Mouse (Mus musculus): ENCODE results near the gene AF067063. TPM values are rescaled to one million over a fixed set of nuclear protein-coding genes. Genes with fewer than 3 reads are reported as not detected.
"Not testable (repeated sequence)": the region's sequence is repeated elsewhere in the genome, so short reads cannot be mapped to it uniquely, and the experiment has no call there.

AF067063 gene
- total and polyA plus RNA-seq, 2 experiments: not detected

DNA sequence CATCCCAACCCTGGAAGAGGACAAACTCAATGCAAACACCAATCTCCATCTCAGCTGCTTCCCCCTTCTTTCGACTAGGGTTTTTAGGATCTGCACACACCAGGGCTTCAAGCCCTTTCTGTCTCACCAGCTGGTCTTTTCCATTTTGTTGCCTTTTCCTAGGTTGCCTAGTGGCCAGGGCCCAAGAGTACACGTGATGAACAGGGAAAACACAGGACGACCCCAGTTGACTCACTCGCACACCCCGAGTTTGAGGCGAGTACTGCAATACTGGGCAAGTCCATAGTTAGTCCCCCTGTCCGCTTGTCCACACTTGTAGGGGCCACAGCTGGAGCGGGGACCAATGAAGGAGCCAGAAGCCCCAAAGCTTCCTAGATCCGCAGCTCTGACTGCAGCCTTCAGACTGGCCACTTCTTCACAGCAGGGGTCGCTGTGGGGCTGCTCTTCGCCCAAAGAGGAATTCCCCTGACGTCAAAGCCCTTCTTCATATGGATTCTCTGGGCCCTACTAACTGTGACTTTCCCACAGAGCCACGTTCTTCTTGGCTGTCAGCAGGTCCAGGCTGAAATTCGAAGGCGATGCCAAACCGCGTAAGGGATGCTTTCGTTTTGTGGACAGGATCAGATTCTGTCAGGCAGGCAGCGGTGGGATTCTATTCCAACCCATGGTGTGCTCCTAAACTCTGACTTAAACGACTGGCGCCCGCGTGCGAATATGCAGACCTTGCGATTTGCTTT lies 5.5 kb upstream of the AF067063 start, which contains the start of gene D13Ertd608e:
Gene D13Ertd608e (plus strand): TSS at position 687 of the 737 bp plus-strand sequence.
- H3K4me3 ChIP-seq (ENCODE audit: insufficient read depth, low read depth, low read length); H3K9ac ChIP-seq (ENCODE audit: low read depth, low read length); H3K79me2 ChIP-seq (ENCODE audit: control insufficient read depth, insufficient read depth, low read length); H3K27me3 ChIP-seq (ENCODE audit: control insufficient read depth, insufficient read depth, low read length); H3K4me1 ChIP-seq (ENCODE audit: control insufficient read depth, insufficient read depth, low read length); DNase-seq (ENCODE audit: extremely low read depth, low read depth, low spot score); H3K27ac ChIP-seq (replicated peaks; ENCODE audit: insufficient read depth, low read depth, low read length); H3K36me3 ChIP-seq (ENCODE audit: control insufficient read depth, insufficient read depth, low read length): not testable (repeated sequence)
- WGBS: 13% methylated on average over 18 of the region's 25 CpGs
- peak; percentile 61 for TF ChIP-seq CTCF (IDR thresholded peaks at IDR 0.05; ENCODE audit: low read depth, low read length)

DNA sequence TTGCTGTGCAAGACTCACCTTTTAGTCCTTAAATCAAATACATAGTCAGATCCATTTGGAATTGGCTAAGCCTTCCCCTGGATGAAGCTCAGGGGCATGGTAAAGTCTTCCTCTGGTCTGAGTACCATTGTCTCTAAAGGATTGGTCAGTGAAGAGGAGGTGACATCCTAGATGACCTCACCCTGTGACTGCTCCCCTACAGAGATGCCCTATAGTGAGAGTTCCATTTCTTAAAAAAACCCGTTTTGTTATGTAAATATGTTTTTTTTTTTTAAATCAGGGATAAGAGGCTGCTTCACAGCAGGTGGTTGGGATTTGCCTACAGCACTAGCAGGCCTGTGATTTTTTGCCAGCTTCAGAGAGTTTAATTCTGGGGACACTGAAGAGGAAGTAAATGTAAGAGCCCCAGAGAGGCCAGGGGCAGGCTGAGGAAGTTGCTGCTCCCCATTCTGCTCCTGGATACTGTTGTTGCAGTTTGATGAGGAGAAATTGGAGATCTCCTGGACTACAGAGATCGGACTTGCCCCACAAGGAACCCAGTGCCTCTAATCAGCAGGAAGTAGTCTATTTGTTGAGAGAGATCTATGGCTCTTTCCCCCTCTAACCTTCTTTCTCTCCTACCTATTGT lies 12.3 kb downstream of the AF067063 start:
- Histone ChIP-seq H3K36me3 (ENCODE audit: control insufficient read depth, insufficient read depth, low read length) (no peaks in the 10 kb centered on the region), H3K27ac (replicated peaks; ENCODE audit: insufficient read depth, low read depth, low read length) (no peak overlapping the region), H3K79me2 (ENCODE audit: control insufficient read depth, insufficient read depth, low read length) (no peaks in the 10 kb centered on the region), H3K9ac (ENCODE audit: low read depth, low read length) (no peak overlapping the region), H3K4me1 (ENCODE audit: control insufficient read depth, insufficient read depth, low read length) (no peaks in the 10 kb centered on the region), H3K4me3 (ENCODE audit: insufficient read depth, low read depth, low read length) (no peak overlapping the region), H3K27me3 (ENCODE audit: control insufficient read depth, insufficient read depth, low read length) (no peaks in the 10 kb centered on the region)
- no peak for DNase-seq (ENCODE audit: extremely low read depth, low read depth, low spot score)
- 34% methylated on average over 2 of the region's 2 CpGs for WGBS
- TF ChIP-seq CTCF (IDR thresholded peaks at IDR 0.05; ENCODE audit: low read depth, low read length) (no peak), POLR2A (IDR thresholded peaks at IDR 0.05; ENCODE audit: extremely low read depth, insufficient read depth, low read length) (no peak)

DNA sequence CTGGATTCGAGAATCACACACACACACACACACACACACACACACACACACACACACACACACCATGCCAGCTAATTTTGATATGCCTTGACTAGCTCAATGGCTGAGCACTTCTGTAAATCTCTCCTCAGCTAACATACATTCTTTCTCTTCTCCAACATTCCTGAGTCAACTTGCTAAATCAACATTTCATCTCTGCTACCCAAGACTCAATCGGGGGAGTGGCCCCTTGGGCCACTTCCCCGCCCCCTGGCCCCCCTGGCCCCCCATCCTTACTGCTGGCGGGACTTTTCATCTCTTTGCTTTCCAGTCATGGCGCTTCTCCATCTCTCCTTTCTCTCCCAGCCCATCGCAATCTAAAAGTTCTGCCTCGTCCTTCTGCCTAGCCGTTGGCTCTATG lies 13.2 kb downstream of the AF067063 start:
- TF ChIP-seq CTCF (IDR thresholded peaks at IDR 0.05; ENCODE audit: low read depth, low read length) (no peak), POLR2A (IDR thresholded peaks at IDR 0.05; ENCODE audit: extremely low read depth, insufficient read depth, low read length) (no peak)

DNA sequence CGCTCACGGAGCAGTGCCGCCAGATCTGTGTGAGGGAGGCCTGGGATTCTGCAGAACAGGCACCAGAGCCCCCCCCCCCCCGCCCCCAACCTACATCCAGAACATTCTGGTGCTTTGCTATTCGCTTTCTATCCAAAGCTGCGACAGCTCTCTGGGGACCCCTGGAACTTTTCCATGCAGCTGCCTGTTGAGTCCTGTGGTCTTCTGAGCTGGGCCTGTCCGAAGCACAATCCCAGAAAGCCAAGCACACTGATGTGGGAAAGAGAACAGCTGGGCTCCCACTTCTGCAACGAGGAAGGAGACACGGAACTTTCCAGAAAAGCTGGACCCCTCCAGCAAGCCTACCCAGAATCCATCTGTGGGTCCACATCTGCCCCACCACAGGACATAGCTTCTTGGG lies 20.0 kb downstream of the AF067063 start:
- no peak overlapping the region for H3K27ac ChIP-seq (replicated peaks; ENCODE audit: insufficient read depth, low read depth, low read length)
- WGBS: 85% methylated on average over 9 of the region's 9 CpGs
- DNase-seq (ENCODE audit: extremely low read depth, low read depth, low spot score): no peak
- H3K4me3 ChIP-seq (ENCODE audit: insufficient read depth, low read depth, low read length): no peak overlapping the region
- no peaks in the 10 kb centered on the region for H3K27me3 ChIP-seq (ENCODE audit: control insufficient read depth, insufficient read depth, low read length)
- no peak overlapping the region for H3K9ac ChIP-seq (ENCODE audit: low read depth, low read length)
- no peaks in the 10 kb centered on the region for H3K4me1 ChIP-seq (ENCODE audit: control insufficient read depth, insufficient read depth, low read length)
- no peaks in the 10 kb centered on the region for H3K36me3 ChIP-seq (ENCODE audit: control insufficient read depth, insufficient read depth, low read length)
- H3K79me2 ChIP-seq (ENCODE audit: control insufficient read depth, insufficient read depth, low read length): no peaks in the 10 kb centered on the region
- TF ChIP-seq CTCF (IDR thresholded peaks at IDR 0.05; ENCODE audit: low read depth, low read length) (no peak), POLR2A (IDR thresholded peaks at IDR 0.05; ENCODE audit: extremely low read depth, insufficient read depth, low read length) (no peak)

More for the DNA sequence above, 13.2 kb downstream of the AF067063 start:
- WGBS: 55% methylated on average over 8 of the region's 8 CpGs
- Histone ChIP-seq H3K9ac (ENCODE audit: low read depth, low read length) (no peak overlapping the region), H3K36me3 (ENCODE audit: control insufficient read depth, insufficient read depth, low read length) (no peaks in the 10 kb centered on the region), H3K27ac (replicated peaks; ENCODE audit: insufficient read depth, low read depth, low read length) (no peak overlapping the region), H3K4me3 (ENCODE audit: insufficient read depth, low read depth, low read length) (no peak overlapping the region), H3K4me1 (ENCODE audit: control insufficient read depth, insufficient read depth, low read length) (no peaks in the 10 kb centered on the region), H3K27me3 (ENCODE audit: control insufficient read depth, insufficient read depth, low read length) (no peaks in the 10 kb centered on the region), H3K79me2 (ENCODE audit: control insufficient read depth, insufficient read depth, low read length) (no peaks in the 10 kb centered on the region)
- DNase-seq (ENCODE audit: extremely low read depth, low read depth, low spot score): no peak

DNA sequence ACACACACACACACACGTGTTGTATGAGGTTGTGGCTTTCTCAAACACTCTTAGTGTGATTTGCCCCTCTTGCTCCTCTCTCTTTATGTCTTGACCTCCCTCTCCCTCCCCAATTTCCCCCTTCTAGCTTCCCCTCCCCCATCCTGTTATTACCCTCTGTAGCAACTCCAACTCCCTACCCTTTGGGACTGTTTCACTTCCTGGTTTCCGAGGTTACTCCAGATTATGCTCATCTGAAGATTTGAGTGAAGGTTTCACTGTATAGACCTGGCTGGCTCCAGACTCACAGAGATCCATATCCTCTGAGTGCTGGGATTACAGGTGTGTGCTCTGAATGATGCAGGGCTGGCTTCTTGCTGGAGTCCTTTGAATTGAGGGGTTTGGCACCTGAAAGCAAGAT lies 21.1 kb downstream of the AF067063 start:
- Histone ChIP-seq H3K27ac (replicated peaks; ENCODE audit: insufficient read depth, low read depth, low read length) (no peak overlapping the region), H3K27me3 (ENCODE audit: control insufficient read depth, insufficient read depth, low read length) (no peaks in the 10 kb centered on the region), H3K9ac (ENCODE audit: low read depth, low read length) (no peak overlapping the region), H3K4me1 (ENCODE audit: control insufficient read depth, insufficient read depth, low read length) (no peaks in the 10 kb centered on the region), H3K36me3 (ENCODE audit: control insufficient read depth, insufficient read depth, low read length) (no peaks in the 10 kb centered on the region), H3K4me3 (ENCODE audit: insufficient read depth, low read depth, low read length) (no peak overlapping the region), H3K79me2 (ENCODE audit: control insufficient read depth, insufficient read depth, low read length) (no peaks in the 10 kb centered on the region)
- peak; percentile 22 for DNase-seq (ENCODE audit: extremely low read depth, low read depth, low spot score)
- TF ChIP-seq POLR2A (IDR thresholded peaks at IDR 0.05; ENCODE audit: extremely low read depth, insufficient read depth, low read length): no peak
- no peak for TF ChIP-seq CTCF (IDR thresholded peaks at IDR 0.05; ENCODE audit: low read depth, low read length)
- 75% methylated on average over 2 of the region's 2 CpGs for WGBS

DNA sequence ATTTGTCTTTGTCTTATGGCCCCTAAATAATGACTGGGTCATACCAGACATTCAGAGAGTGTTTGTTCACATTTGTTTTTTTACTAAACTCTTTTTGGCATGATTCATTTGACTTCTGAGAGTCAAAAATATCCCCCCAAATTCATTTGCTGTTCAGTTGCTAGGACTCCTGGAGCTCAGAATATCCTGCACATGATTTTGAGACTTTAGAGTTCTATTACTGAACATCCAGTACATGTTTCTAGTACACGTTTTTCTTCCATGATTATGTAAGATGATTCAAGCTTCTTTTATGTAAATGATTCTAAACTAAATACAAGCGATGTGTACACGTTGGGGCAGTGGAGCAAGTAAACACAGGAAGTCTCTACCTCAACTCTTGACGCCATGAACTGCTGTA lies 32.4 kb downstream of the AF067063 start:
- 46% methylated on average over 4 of the region's 4 CpGs for WGBS
- Histone ChIP-seq H3K27me3 (ENCODE audit: control insufficient read depth, insufficient read depth, low read length) (no peaks in the 10 kb centered on the region), H3K4me1 (ENCODE audit: control insufficient read depth, insufficient read depth, low read length) (no peaks in the 10 kb centered on the region), H3K79me2 (ENCODE audit: control insufficient read depth, insufficient read depth, low read length) (no peaks in the 10 kb centered on the region), H3K4me3 (ENCODE audit: insufficient read depth, low read depth, low read length) (no peak overlapping the region), H3K36me3 (ENCODE audit: control insufficient read depth, insufficient read depth, low read length) (no peaks in the 10 kb centered on the region), H3K27ac (replicated peaks; ENCODE audit: insufficient read depth, low read depth, low read length) (no peak overlapping the region), H3K9ac (ENCODE audit: low read depth, low read length) (no peak overlapping the region)
- DNase-seq (ENCODE audit: extremely low read depth, low read depth, low spot score): no peak
- TF ChIP-seq CTCF (IDR thresholded peaks at IDR 0.05; ENCODE audit: low read depth, low read length) (no peak), POLR2A (IDR thresholded peaks at IDR 0.05; ENCODE audit: extremely low read depth, insufficient read depth, low read length) (no peak)

All from liver, adult 2 months (tissue).